Mouse (Mus musculus): ENCODE measurements around the gene Gfm1. TPM values are rescaled to one million over a fixed set of nuclear protein-coding genes. Genes with fewer than 3 reads are reported as not detected.

Gene Gfm1
- polyA plus RNA-seq, 1 experiment from 2014 or later, result 83.3 TPM

- H3K9me3 ChIP-seq (ENCODE audit: control insufficient read depth, low read length), result no peaks in the 10 kb centered on the region
- H3K36me3 ChIP-seq (ENCODE audit: control insufficient read depth, insufficient read depth, low read length), result no peaks in the 10 kb centered on the region
- no peak overlapping the region for H3K4me2 ChIP-seq
- H3K27ac ChIP-seq (ENCODE audit: low read depth, low read length), result no peak overlapping the region
- DNase-seq (ENCODE audit: low spot score) (no peak), ATAC-seq (replicated peaks; ENCODE audit: low FRiP score) (no peak)
- no peak overlapping the region for H3K9ac ChIP-seq (ENCODE audit: low read depth, low read length)
- H3K4me1 ChIP-seq (replicated peaks; ENCODE audit: control insufficient read depth, insufficient read depth, low read length), result no peaks in the 10 kb centered on the region
- WGBS, result 74% methylated on average over 6 of the region's 6 CpGs
- no peak overlapping the region for H3K4me3 ChIP-seq (ENCODE audit: low read depth, low read length)
- no peaks in the 10 kb centered on the region for H3K27me3 ChIP-seq (replicated peaks; ENCODE audit: control insufficient read depth, insufficient read depth, low read length)
These were observed 94.9 kb downstream of the Gfm1 start for GRCm38 (mm10) chr3:67524768-67525167.

Other genes with a start within 250 kb of the Gfm1 start
- 4.8 and 5.6 TPM in 2 replicates for gene Mlf1, start 56.0 kb upstream of the Gfm1 start, polyA plus RNA-seq (2014; fragmentation: Nextera tagmentation; extraction: Ambion mirVana)
- not detected in 2 replicates for gene Gm17402, start 54.9 kb upstream of the Gfm1 start, polyA plus RNA-seq (2014; fragmentation: Nextera tagmentation; extraction: Ambion mirVana)
- 30.4 and 32.8 TPM in 2 replicates for gene Lxn, start 33.8 kb downstream of the Gfm1 start, polyA plus RNA-seq (2014; fragmentation: Nextera tagmentation; extraction: Ambion mirVana)
- gene Rarres1, start 85.4 kb downstream of the Gfm1 start, polyA plus RNA-seq (2014; fragmentation: Nextera tagmentation; extraction: Ambion mirVana), result 3.4 and 4.6 TPM in 2 replicates
- gene Mfsd1, start 152.6 kb downstream of the Gfm1 start, polyA plus RNA-seq (2014; fragmentation: Nextera tagmentation; extraction: Ambion mirVana), result 44.4 and 51.7 TPM in 2 replicates

Data from liver, embryonic 11.5 days (tissue).